Mouse (Mus musculus) small intestine, adult 2 months (tissue): ENCODE measurements around the gene Spcs1. TPM values are rescaled to one million over a fixed set of nuclear protein-coding genes. Genes with fewer than 3 reads are reported as not detected.

ENCODE experiments used
- H3K27ac ChIP-seq: fragments of 200-500 bp; 2 replicates; pipeline ENCODE4 v1.5.1; 2012; ENCODE audit warnings: low read depth, low read length, control low read depth, inconsistent platforms; ENCODE audit not compliant: insufficient read depth
- H3K27me3 ChIP-seq: fragments of 200-500 bp; 2 replicates; pipeline ENCODE4 v1.6.1; 2012; ENCODE audit warnings: mild to moderate bottlenecking, moderate library complexity, low read length, inconsistent platforms; ENCODE audit not compliant: control insufficient read depth, insufficient read depth
- H3K36me3 ChIP-seq: fragments of 200-500 bp; 2 replicates; pipeline ENCODE4 v1.6.1; 2012; ENCODE audit warnings: mild to moderate bottlenecking, low read length, control low read depth, inconsistent platforms; ENCODE audit not compliant: control insufficient read depth, insufficient read depth
- H3K4me1 ChIP-seq: fragments of 200-500 bp; 2 replicates; pipeline ENCODE4 v1.6.1; 2012; ENCODE audit warnings: low read length, inconsistent platforms, mixed read lengths; ENCODE audit not compliant: control insufficient read depth, insufficient read depth, insufficient read length
- H3K4me3 ChIP-seq: fragments of 200-500 bp; 2 replicates; pipeline ENCODE4 v1.5.1; 2012; ENCODE audit warnings: low read depth, mild to moderate bottlenecking, control low read depth, inconsistent platforms, low read length, moderate library complexity
- CTCF ChIP-seq: fragments of 200-500 bp; IDR thresholded peaks from 2 replicates; pipeline ENCODE4 v1.5.1; 2012; ENCODE audit warnings: low read depth, mild to moderate bottlenecking, control low read depth, inconsistent platforms, low read length, moderate library complexity, mixed read lengths; ENCODE audit not compliant: insufficient replicate concordance, insufficient read length; ENCODE audit errors: extremely low read depth
- POLR2A ChIP-seq: fragments of 200-500 bp; IDR thresholded peaks from 2 replicates; pipeline ENCODE4 v1.6.1; 2012; ENCODE audit warnings: low read depth, mild to moderate bottlenecking, control low read depth, inconsistent platforms, low read length, moderate library complexity
- WGBS: fragments of 180-500 bp; shearing (Covaris S2); methylation state at CpG from one replicate; pipeline ENCODE4 v1.1.7; 2018; 5-methylcytosine and 5-hydroxymethylcytosine counted together
- polyA plus RNA-seq: library from polyadenylated mRNA; depleted of rRNA; stranded (reverse); fragments of >200 nt; gene quantifications from 2 replicates; pipeline ENCODE4 v1.2.3, GENCODE M21; 2012; rRNA removed

Spcs1 gene
- polyA plus RNA-seq, 1 experiment = 64.5 TPM

DNA sequence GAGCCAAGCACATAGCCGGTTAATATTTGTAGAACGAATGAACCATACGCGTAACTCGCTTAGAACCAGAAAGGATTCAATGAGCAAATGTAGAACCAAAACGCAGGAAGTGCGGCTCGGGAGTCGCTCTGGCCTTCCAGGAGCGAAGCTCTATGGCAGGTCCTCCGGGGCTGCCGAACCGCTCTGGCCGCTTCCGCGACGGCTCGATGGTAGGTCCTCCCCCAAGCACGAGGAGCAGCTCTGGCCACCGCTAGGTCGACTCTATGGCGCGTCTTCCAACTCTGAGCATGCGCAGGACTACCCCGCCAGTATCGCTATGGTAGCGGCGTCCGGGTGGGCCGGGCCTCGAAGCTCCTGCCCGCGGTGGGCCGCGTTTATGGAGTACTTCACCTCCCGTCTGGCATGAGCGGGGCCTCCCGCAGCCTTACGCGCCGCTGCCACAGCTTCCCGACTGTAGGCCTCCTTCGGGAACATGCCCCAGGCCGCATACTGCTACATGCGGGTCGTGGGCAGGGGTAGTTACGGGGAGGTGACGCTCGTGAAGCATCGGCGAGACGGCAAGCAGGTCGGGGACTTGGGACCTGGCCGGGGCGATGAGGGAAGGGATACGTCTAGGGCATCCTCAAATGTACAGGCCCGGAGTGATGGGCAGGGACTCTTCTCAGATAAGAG, 50.2 kb downstream of the Spcs1 start, which contains the start of gene Nek4:
Nek4 (plus strand) TSS at position 224 of the 672 bp plus-strand sequence.
- Histone ChIP-seq H3K4me1 (peaks cover 5% of the 10 kb centered on the region; the same call in 1 of the 2 replicates), H3K27me3 (no peaks in the 10 kb centered on the region; the same call in 1 of the 2 replicates), H3K4me3 (peak within 1 kb of the TSS; percentile 93), H3K36me3 (no peaks in the 10 kb centered on the region), H3K27ac (no peak within 1 kb of the TSS; the same call in 1 of the 2 replicates)
- TF ChIP-seq CTCF (no peak), POLR2A (peak; percentile 21; the same call in 1 of the 2 replicates)
- WGBS = under 1% methylated on average over 57 of the region's 57 CpGs

GRCm38 (mm10) chr14:30949986-30950385, 51.5 kb downstream of the Spcs1 start:
- Histone ChIP-seq H3K27ac (no peak overlapping the region), H3K4me3 (no peak overlapping the region), H3K27me3 (no peaks in the 10 kb centered on the region; the same call in 1 of the 2 replicates), H3K36me3 (no peaks in the 10 kb centered on the region), H3K4me1 (peaks cover 5% of the 10 kb centered on the region; the same call in 1 of the 2 replicates)
- 89% methylated on average over 10 of the region's 10 CpGs for WGBS
- no peak for TF ChIP-seq POLR2A
- no peak for TF ChIP-seq CTCF

Other genes with a start within 250 kb of the Spcs1 start
- 7.1 and 11.2 TPM in 2 replicates for gene Tmem110, start 176.1 kb downstream of the Spcs1 start, polyA plus RNA-seq
- 12.9 and 22.9 TPM in 2 replicates for gene Mustn1, start 122.5 kb downstream of the Spcs1 start, polyA plus RNA-seq
- 3.8 TPM in 1 of 2 replicates, not detected in the other for gene Itih4, start 115.2 kb downstream of the Spcs1 start, polyA plus RNA-seq
- gene Itih3, start 77.9 kb downstream of the Spcs1 start, polyA plus RNA-seq = 0.11 and 0.49 TPM in 2 replicates
- gene Itih1, start 58.4 kb downstream of the Spcs1 start, polyA plus RNA-seq = not detected in 2 replicates
- 0.63 and 1.3 TPM in 2 replicates for gene Nek4, start 50.3 kb downstream of the Spcs1 start, polyA plus RNA-seq
- gene Glt8d1, start 272 bp downstream of the Spcs1 start, polyA plus RNA-seq = 2.6 and 4.1 TPM in 2 replicates
- 3.8 and 6.8 TPM in 2 replicates for gene Pbrm1, start 17.5 kb upstream of the Spcs1 start, polyA plus RNA-seq
- 3.3 and 5.5 TPM in 2 replicates for gene Gnl3, start 17.5 kb upstream of the Spcs1 start, polyA plus RNA-seq
- 22.8 and 37.3 TPM in 2 replicates for gene Smim4, start 127.3 kb upstream of the Spcs1 start, polyA plus RNA-seq
- 9.0 and 13.0 TPM in 2 replicates for gene Nt5dc2, start 129.4 kb upstream of the Spcs1 start, polyA plus RNA-seq
- 31.3 and 65.4 TPM in 2 replicates for gene Stab1, start 167.0 kb upstream of the Spcs1 start, polyA plus RNA-seq
- gene Tnnc1, start 206.6 kb upstream of the Spcs1 start, polyA plus RNA-seq = 0.34 TPM in 1 of 2 replicates, not detected in the other
- 120 and 157 TPM in 2 replicates for gene Nisch, start 215.3 kb upstream of the Spcs1 start, polyA plus RNA-seq
- gene Sema3g, start 216.2 kb upstream of the Spcs1 start, polyA plus RNA-seq = 1.5 and 2.1 TPM in 2 replicates
- gene Phf7, start 249.6 kb upstream of the Spcs1 start, polyA plus RNA-seq = 1.3 and 2.3 TPM in 2 replicates
- 16.7 and 30.0 TPM in 2 replicates for gene Bap1, start 249.8 kb upstream of the Spcs1 start, polyA plus RNA-seq